Mouse (Mus musculus): Measurements from ENCODE around the gene Vmn2r19.
"Not testable (repeated sequence)": the region's sequence is repeated elsewhere in the genome, so short reads cannot be mapped to it uniquely, and the experiment has no call there.

Vmn2r19 gene

DNA sequence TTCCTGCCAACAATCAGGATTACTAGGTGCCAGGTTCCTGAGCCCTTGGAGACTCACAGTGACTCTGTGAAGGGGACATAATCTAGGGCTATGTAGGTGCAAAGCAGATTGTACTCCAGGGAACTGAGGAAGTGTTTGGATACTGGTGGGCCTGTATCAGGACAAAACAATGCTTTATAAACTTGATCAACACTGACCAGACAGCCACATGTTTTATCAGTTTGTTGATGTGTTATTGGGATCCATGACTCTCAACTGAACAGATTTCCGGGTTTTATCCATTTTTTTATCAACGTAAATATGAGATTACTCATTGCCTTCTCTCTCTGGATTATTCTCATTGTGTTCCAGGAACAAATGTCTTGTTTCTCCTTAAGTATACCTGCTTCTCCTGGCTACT lies at the start of gene Vmn2r19:
Vmn2r19 (plus strand) TSS at position 301 of the 400 bp plus-strand sequence.
- DNase-seq = no peak

DNA sequence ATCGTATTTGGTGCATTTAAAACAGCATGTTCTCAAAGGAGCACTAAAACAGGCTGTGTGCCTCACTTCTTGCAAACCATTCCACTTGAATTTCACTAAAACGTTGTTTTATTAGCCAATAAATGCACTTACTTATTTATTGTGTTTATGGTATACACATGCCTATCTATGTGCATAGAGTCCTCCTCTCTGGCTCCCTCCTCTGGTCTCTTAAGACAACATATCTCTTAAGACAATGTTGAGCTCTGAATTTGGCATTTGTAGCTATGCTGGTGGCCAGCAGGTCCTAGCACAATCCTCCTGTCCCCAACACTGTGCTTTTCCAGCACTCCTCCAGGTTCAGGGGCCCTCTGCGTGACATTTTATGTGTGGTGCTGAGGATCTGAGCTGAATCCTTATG lies 49.2 kb upstream of the Vmn2r19 start:
- no peak for DNase-seq

DNA sequence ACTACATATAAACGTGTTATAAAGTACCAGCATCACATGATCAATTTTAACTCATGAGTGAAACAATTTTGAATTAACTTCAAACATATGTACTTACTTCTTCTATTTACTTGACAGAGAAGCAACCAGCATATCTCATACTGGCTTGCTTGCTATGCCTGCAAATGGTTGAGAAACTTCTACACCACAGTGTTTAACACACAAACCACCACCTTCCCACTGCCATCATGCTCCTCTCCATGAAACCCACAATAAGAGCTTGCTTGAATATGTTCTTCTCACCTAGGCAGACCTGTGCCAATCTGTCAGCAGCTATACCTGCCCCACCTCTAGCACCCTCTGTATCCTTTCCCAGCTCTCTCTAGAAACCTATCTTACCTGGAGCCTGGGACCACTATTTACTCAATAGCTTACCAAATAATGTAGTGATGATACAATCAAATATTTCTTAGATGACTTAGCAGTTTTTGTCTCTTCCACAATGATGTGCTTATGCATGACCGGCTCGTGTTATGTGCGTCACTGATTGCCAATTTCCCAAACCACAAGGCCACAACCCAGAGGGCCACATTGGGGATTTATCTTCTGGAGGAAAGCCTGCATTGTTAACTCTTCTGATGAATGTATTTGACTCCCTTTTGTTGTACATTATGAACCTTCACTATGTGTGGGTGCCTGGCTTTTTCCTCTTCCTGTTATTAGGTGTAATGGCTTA lies 48.1 kb upstream of the Vmn2r19 start:
- DNase-seq = no peak

DNA sequence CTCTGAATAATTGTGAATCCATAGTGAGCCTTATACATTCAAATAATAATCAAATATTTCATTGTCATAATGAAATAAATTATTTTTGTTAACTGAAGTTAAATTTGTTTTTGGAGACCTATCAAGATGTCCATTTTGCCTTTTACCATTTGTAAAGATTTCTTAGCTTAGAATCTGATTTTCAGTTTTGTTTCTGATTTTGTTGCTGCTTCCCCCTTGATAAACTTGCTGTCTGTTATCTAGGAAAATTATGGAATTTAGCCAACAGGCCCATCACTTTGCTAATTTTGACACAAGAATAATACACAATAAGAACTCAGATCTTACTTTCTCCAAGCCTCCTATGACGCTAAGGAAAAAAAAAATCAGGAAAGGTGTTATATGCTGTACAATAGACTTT lies 47.3 kb upstream of the Vmn2r19 start:
- no peak for DNase-seq

DNA sequence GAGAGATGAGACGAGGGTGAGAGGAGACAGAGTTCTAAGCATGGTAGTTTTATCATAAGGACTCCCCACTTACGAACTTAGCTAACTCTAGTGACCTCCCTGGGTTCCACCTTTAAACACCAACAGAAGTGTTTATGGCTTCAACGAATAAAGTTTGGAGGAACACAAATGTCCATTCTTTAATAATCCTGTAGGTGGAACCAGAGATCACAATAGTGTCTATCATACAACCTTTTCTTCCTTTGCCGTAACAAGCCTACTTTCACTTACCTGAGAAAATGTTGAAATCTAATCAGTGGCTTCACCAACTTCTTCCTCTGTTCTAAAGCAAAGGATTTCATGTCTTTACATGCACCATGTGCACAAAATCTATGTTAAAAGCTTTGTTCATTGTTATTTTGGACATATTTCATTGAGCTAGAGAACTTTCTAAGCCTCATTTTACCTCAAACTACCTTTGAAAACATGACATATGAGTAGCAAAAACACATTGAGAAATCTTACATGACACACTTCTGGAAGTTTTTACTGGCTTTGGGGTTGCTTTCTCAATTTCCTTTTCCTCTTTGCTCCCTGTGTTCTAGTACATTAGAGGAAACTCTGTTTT lies 46.5 kb upstream of the Vmn2r19 start, which contains the start of gene Clec4d:
Clec4d (plus strand) TSS at position 557 of the 607 bp plus-strand sequence.
- DNase-seq = no peak

DNA sequence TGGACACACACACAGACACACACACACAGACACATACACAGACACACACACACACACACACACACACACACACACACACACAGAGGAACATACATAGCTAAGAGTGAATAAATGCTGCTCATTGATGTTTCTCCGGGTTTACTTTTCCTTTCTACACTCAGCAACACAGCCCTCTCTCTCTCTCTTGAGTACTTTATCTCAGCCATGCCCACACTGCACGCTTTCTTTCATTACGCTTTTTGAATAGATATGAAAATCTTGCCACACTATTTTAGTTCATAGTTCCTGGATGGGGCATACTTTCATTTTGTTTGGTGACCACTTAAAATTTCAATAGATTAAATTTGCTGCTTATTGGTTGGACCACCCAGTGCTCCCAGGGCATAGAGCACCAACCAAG lies 43.9 kb upstream of the Vmn2r19 start:
- DNase-seq = no peak

DNA sequence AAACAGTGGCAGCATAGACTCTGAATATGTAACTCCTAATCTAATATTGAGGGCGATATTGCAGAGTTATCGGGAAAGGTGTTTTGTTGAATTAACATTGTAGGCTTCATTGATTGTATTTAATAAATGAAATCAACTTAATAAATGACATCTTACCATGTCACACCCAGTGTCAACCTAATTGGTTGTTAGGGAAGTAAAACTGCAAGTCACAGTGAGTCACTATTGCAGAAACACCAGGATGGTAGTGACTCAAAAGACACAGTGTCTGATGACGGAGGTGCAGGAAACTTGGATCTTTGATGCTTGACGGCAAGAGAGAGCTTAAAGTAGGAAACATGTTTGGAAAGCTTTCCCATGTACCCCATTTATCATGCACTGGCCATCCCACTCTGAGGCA lies 42.3 kb upstream of the Vmn2r19 start:
- DNase-seq = no peak

DNA sequence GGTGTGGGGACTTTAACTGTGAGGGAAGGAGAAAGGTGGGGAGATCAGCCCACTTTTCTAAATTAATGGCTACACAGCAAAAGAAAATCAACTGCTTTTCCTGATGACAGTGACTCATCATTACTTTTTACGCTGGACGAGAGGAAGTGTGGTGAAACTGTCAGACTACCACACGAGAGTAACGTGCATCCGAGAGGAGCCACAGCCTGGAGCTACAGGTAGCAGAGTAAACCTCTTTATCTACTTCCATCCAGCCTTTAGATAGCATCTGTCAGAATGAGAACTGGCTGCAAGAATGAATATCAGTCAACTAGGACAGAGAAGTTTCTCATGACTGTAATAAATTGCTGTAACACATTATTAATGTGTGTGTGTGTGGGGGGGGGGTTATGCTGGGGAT lies 41.2 kb upstream of the Vmn2r19 start:
- DNase-seq = no peak

DNA sequence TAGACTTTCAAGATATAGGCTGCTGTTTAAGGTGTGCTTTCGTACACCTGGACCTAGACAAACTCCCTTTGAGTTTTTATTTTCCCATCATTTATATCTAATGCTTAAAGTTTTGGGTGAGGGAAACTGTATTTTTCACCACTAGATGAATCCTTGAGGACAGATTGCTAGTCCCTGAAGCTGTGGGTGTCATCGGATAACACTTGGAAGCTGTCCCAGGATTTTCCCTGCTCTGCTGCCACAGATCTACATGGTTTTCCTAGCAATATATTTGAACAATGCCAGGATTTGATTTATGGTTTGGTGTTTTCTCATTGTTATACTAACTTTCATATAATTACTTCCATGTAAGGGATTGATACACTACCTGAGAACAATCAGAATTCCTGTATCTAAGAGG lies 28.7 kb upstream of the Vmn2r19 start:
- no peak for DNase-seq

DNA sequence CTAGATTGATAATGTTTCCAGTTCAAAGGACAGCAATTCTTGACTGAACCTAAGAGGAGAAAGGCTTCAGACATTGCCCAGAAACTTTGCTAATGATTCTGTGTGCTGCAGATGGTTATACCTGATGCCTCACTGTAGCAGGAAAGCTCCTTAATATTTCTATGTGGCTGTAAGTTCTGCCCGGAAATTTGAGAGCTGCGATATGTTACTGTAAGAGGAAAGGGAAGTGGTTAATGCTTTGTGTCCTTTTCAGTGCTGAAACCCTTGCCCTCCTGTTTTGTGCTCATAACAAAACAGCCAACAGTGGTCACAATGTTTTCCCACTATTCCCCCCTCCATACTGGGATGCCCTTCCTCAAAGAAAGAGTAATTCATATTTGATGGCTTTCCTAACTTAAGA lies 21.8 kb upstream of the Vmn2r19 start:
- no peak for DNase-seq

DNA sequence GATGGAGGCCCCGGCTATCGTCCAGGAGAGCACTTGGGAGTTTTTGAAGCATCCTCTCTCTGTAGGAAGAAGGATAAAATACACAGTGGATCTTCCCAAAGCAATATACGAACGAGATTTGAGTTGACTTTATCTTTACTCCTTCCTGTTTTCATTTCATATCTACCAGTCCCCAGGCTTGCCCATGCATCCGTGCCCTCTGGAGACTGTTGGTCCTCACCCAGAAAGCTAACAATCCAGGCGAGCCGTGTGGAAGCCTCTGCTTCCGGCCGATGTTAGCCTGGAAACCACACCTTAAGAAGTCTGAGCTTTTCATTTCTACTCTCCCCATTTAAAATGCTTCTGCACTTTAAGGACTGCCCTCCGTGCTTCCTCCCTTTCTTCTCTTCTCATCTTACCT lies 19.2 kb upstream of the Vmn2r19 start:
- no peak for DNase-seq

DNA sequence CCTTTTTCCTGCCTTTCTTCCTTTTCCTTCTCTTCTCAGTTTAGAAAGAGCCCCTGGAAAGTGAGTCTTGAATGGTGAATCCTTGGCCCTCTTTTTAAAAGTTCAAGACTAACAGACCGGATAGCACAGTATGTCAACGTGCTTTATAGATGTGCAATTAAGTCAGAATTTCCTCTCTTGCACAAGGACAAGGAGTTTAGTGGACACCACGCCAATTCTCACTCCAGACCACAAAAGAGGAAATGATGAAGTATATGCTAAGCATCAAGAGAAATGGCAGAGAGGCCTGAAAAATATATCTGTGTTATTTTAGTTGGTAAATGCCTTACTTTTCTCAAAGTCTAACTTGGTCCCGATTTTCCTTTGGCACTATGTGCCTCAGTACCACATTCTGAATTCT lies 18.4 kb upstream of the Vmn2r19 start, which contains the start of gene Clec4e:
Clec4e (minus strand) TSS at position 118 of the 400 bp plus-strand sequence.
- no peak for DNase-seq

DNA sequence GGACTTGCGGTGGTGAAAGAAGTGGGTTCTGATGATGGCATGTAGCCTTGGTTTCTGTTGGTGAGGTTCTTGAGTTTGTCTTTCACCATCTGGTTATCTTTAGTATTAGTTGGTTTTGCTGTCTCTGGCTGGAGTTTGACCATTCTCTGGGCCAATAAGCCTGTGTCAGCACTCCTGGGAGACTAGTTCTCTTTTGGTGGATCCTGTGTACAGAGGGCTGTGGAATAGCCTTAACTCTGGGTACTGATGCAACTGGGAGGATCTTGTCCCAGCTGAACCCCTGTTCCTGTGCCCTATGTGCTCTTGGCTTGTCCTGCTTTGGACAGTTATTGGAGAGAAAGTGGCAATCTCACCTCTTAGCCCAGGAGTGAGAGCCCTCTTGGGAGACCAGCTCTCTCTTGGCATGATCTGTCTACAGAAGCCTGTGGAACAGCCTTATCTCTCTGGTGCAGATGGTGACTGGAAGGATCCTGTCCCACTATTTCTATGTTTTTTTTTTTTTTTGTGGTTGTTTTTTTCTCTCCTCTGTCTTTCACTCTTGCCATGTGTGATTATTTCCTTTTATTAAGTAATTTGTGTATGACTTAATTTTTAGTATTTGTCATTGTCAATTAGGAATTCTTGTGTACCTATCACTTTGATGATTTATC lies 15.3 kb upstream of the Vmn2r19 start:
- DNase-seq = no peak

DNA sequence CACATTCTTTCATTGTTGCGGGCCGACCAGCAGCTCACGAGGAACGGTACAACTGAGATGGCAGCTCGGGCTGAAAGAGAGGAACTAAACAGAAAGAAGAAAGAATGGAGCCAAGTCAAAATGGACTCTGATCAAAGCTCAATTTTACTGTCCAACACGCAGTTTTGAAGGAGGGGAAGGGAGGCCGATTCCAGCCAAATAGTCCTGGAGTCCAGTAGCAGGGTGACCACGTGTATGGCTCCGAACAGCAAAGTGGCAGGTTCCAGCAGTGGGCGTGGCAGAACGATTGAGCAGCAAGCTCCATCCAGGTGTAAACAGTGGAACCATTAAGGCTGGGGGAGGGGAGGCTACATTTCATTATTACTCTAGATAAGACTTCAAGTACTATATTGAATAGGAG lies 14.6 kb upstream of the Vmn2r19 start:
- DNase-seq = not testable (repeated sequence)

DNA sequence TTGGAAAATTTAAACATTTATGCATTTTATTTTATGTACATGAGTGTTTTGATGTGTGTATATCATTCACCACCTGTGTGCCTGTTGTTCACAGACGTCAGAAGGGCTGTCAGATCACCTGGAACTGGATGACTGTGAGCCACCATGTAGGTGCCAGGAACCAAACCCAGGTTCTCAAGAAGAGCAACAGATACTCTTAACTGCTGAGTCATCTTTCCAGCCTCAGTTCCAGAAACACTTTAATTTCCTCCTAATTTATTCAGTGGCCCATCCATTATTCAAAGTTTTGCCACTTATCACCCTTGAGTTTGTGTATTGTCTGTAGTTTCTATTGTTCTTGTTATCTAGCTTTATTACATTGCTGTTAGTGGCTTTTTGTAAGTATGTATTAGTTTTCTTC lies 11.4 kb upstream of the Vmn2r19 start:
- DNase-seq = no peak

DNA sequence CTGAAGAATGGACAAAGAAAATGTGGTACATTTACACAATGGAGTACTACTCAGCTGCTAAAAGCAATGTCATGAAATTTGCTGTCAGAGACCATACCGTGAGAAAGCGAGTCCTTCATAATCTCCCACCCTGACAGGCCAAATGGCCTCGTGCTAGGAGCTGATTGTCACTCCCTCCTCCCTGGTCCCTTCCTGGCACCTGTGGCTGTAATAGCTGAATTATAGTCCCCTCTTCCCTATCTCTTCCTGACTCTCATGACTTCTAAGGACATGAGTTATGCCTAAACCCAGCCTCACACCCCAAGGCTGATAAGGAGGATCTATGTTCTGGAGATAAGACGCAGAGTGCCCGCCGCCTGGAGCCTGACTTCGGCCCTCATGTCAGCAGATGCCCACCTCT lies 1.8 kb upstream of the Vmn2r19 start:
- not testable (repeated sequence) for DNase-seq

DNA sequence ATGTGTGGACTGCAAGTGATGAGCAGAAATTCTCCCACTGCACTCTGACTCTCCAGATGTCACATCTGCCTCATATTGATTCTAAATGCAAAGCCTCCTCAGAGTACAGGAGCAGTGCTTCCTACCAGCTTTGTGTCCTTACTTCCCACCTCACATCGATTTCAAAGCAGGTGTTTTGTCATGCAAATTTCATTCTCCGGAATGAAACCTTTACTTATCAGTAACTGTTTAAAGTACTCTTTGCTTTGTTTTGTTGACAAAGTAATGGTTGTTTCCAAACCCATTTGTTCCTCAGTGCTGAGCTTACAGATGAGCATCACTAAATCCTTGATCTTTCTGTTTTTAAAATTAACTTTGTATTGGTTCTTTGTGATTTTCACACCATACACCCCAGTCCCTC lies 24.4 kb downstream of the Vmn2r19 start:
- no peak for DNase-seq

DNA sequence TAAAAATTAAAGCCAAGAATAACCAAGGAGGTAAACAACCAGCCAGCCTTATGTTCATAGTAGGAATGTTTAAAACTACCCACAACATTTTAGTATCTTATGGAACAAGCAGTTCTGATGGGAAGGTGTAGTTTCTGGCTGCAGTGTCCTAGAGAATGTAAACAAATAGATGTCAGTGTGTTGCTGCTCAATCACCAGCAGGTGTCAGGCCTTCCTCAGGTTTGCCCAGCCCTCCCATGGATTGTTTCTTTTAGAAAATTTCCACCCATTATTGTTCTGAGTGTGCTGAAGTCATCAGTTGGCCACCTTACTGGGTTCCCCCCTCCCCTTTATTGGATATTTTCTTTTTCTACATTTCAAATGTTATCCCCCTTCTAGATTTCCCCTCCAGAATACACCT lies 32.0 kb downstream of the Vmn2r19 start:
- DNase-seq = no peak

DNA sequence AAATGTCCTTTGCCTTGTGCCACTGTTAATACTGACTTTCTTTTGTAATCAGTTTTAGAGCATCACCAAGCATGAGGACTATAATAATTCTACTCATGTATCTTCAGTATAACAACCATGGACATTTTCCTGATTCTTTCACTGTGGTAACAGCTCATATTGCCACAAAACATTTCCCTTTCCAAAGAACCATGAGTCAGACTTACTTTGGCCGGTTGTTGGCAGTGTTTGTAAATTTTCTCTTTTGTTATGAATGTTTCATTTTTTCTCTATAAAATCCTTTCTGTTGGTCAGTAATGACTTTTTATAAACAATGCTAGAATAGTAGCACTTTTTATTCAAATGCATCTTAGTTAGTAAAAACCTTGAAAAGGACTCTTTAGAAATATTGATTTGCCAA lies 38.0 kb downstream of the Vmn2r19 start:
- no peak for DNase-seq

All from B cell, adult 2 months (primary cell).